Mouse (Mus musculus) limb, embryonic 15.5 days (tissue): ENCODE measurements around the gene Nit1. TPM values are rescaled to one million over a fixed set of nuclear protein-coding genes. Genes with fewer than 3 reads are reported as not detected.
"Not testable (repeated sequence)": the region's sequence is repeated elsewhere in the genome, so short reads cannot be mapped to it uniquely, and the experiment has no call there.

Experiments
- ATAC-seq: fragments of 200-750 bp; cut with Nextera tagmentation; 2 replicates; pipeline ENCODE4 v1.8.0; 2017; ENCODE audit warnings: low read depth, moderate TSS enrichment; ENCODE audit not compliant: insufficient number of reproducible peaks, low FRiP score, low TSS enrichment
- H3K27ac ChIP-seq: fragments of 300-500 bp; sonication (generic); 2 replicates; pipeline ENCODE4 v1.5.1; 2015; ENCODE audit warnings: moderate library complexity, mild to moderate bottlenecking, inconsistent platforms
- H3K27me3 ChIP-seq: fragments of 300-500 bp; sonication (generic); 2 replicates; pipeline ENCODE4 v1.6.1; 2015; ENCODE audit warnings: inconsistent platforms
- H3K36me3 ChIP-seq: fragments of 300-500 bp; sonication (generic); 2 replicates; pipeline ENCODE4 v1.6.1; 2015; ENCODE audit warnings: inconsistent platforms
- H3K4me1 ChIP-seq: fragments of 300-500 bp; sonication (generic); 2 replicates; pipeline ENCODE4 v1.6.1; 2015; ENCODE audit warnings: inconsistent platforms
- H3K4me2 ChIP-seq: fragments of 300-500 bp; sonication (generic); 2 replicates; pipeline ENCODE4 v1.6.1; 2015; ENCODE audit warnings: mild to moderate bottlenecking, inconsistent platforms
- H3K4me3 ChIP-seq: fragments of 300-500 bp; sonication (generic); 2 replicates; pipeline ENCODE4 v1.5.1; 2015; ENCODE audit warnings: mild to moderate bottlenecking, inconsistent platforms
- H3K9ac ChIP-seq: fragments of 300-500 bp; sonication (generic); 2 replicates; pipeline ENCODE4 v1.6.1; 2015; ENCODE audit warnings: inconsistent platforms
- H3K9me3 ChIP-seq: fragments of 300-500 bp; sonication (generic); 2 replicates; pipeline ENCODE4 v1.6.1; 2016; ENCODE audit warnings: inconsistent platforms
- WGBS: fragments of 180-500 bp; shearing (Covaris S2); methylation state at CpG from one replicate; pipeline ENCODE4 v1.1.7; 2015; 5-methylcytosine and 5-hydroxymethylcytosine counted together
- polyA plus RNA-seq: library from polyadenylated mRNA; unstranded; fragments of >200 nt; fragmentation: Nextera tagmentation; extraction: Ambion mirVana; gene quantifications from 2 replicates; pipeline ENCODE4 v1.2.1, GENCODE M21; 2015

Nit1 gene
- polyA plus RNA-seq, 1 experiment from 2014 or later: 38.8 TPM

- no peak for ATAC-seq
- peaks cover 28% of the 10 kb centered on the region for H3K4me1 ChIP-seq
- under 1% methylated on average over 14 of the region's 14 CpGs for WGBS
- no peaks in the 10 kb centered on the region for H3K27me3 ChIP-seq
- peak overlapping the region; percentile 73 for H3K9ac ChIP-seq
- peak overlapping the region; percentile 87; the same call in 1 of the 2 replicates for H3K27ac ChIP-seq
- H3K4me2 ChIP-seq: peak overlapping the region; percentile 71
- H3K9me3 ChIP-seq: peaks cover 5% of the 10 kb centered on the region; the same call in 1 of the 2 replicates
- H3K36me3 ChIP-seq: peaks cover 28% of the 10 kb centered on the region
- peak overlapping the region; percentile 89 for H3K4me3 ChIP-seq
These were observed 627 bp upstream of the Nit1 start for GRCm38 (mm10) chr1:171346095-171346450.

GRCm38 (mm10) chr1:171344715-171345114 is 731 bp downstream of the Nit1 start:
- Histone ChIP-seq H3K36me3 (peaks cover 42% of the 10 kb centered on the region), H3K9me3 (peaks cover 5% of the 10 kb centered on the region; the same call in 1 of the 2 replicates), H3K4me1 (peaks cover 24% of the 10 kb centered on the region), H3K4me2 (peak overlapping the region; percentile 71), H3K9ac (peak overlapping the region; percentile 73; the same call in 1 of the 2 replicates), H3K27me3 (no peaks in the 10 kb centered on the region), H3K27ac (no peak overlapping the region), H3K4me3 (peak overlapping the region; percentile 89)
- no peak for ATAC-seq
- WGBS: 72% methylated on average over 9 of the region's 9 CpGs

- 68% methylated on average over 9 of the region's 9 CpGs for WGBS
- H3K4me3 ChIP-seq: peak overlapping the region; percentile 89; the same call in 1 of the 2 replicates
- H3K36me3 ChIP-seq: peaks cover 48% of the 10 kb centered on the region
- H3K4me1 ChIP-seq: peaks cover 24% of the 10 kb centered on the region
- ATAC-seq: 0 out of 2 replicates have a peak, but pooled peaks have one; percentile 46
- H3K27me3 ChIP-seq: no peaks in the 10 kb centered on the region
- H3K4me2 ChIP-seq: peak overlapping the region; percentile 71
- no peak overlapping the region for H3K9ac ChIP-seq
- no peak overlapping the region for H3K27ac ChIP-seq
- peaks cover 5% of the 10 kb centered on the region; the same call in 1 of the 2 replicates for H3K9me3 ChIP-seq
These were observed 1.3 kb downstream of the Nit1 start for GRCm38 (mm10) chr1:171343922-171344677.

GRCm38 (mm10) chr1:171342262-171343207 is 2.9 kb downstream of the Nit1 start:
- no peak for ATAC-seq
- peaks cover 21% of the 10 kb centered on the region for H3K4me1 ChIP-seq
- WGBS: 94% methylated on average over 16 of the region's 16 CpGs
- H3K36me3 ChIP-seq: peaks cover 57% of the 10 kb centered on the region
- H3K9ac ChIP-seq: no peak overlapping the region
- no peak overlapping the region for H3K27ac ChIP-seq
- no peak overlapping the region for H3K4me2 ChIP-seq
- H3K9me3 ChIP-seq: peaks cover 5% of the 10 kb centered on the region; the same call in 1 of the 2 replicates
- no peaks in the 10 kb centered on the region for H3K27me3 ChIP-seq
- no peak overlapping the region for H3K4me3 ChIP-seq

- H3K27me3 ChIP-seq: no peaks in the 10 kb centered on the region
- ATAC-seq: no peak
- peak overlapping the region; percentile 59 for H3K4me2 ChIP-seq
- peak overlapping the region; percentile 83 for H3K4me3 ChIP-seq
- H3K27ac ChIP-seq: peak overlapping the region; percentile 99
- WGBS: under 1% methylated on average over 4 of the region's 4 CpGs
- H3K9ac ChIP-seq: peak overlapping the region; percentile 92
- H3K9me3 ChIP-seq: no peaks in the 10 kb centered on the region
- peaks cover 32% of the 10 kb centered on the region for H3K4me1 ChIP-seq
- peaks cover 6% of the 10 kb centered on the region; the same call in 1 of the 2 replicates for H3K36me3 ChIP-seq
These were observed 15.3 kb downstream of the Nit1 start for GRCm38 (mm10) chr1:171330216-171330560.

- under 1% methylated on average over 48 of the region's 61 CpGs for WGBS
- Histone ChIP-seq H3K4me3 (peak overlapping the region; percentile 83), H3K4me2 (peak overlapping the region; percentile 59), H3K9ac (peak overlapping the region; percentile 92), H3K36me3 (peaks cover 10% of the 10 kb centered on the region; the same call in 1 of the 2 replicates), H3K4me1 (peaks cover 32% of the 10 kb centered on the region), H3K9me3 (no peaks in the 10 kb centered on the region), H3K27me3 (no peaks in the 10 kb centered on the region), H3K27ac (peak overlapping the region; percentile 99)
- ATAC-seq: peak; percentile 89
These were observed 15.8 kb downstream of the Nit1 start for GRCm38 (mm10) chr1:171329433-171330215.

- H3K4me3 ChIP-seq: peak within 1 kb of the TSS; percentile 83
- no peaks in the 10 kb centered on the region for H3K27me3 ChIP-seq
- peaks cover 32% of the 10 kb centered on the region for H3K4me1 ChIP-seq
- ATAC-seq: peak; percentile 93
- H3K36me3 ChIP-seq: peaks cover 10% of the 10 kb centered on the region; the same call in 1 of the 2 replicates
- H3K9me3 ChIP-seq: no peaks in the 10 kb centered on the region
- WGBS: under 1% methylated on average over 42 of the region's 48 CpGs
- peak within 1 kb of the TSS; percentile 66 for H3K4me2 ChIP-seq
- H3K27ac ChIP-seq: peak within 1 kb of the TSS; percentile 99
- peak within 1 kb of the TSS; percentile 92 for H3K9ac ChIP-seq
These were observed 16.5 kb downstream of the Nit1 start, which contains the start of gene Dedd for GRCm38 (mm10) chr1:171328839-171329432. Dedd (plus strand) TSS chr1:171329145.

GRCm38 (mm10) chr1:171328244-171328643 is 17.2 kb downstream of the Nit1 start:
- WGBS: 24% methylated on average over 9 of the region's 9 CpGs
- Histone ChIP-seq H3K27me3 (no peaks in the 10 kb centered on the region), H3K4me1 (peaks cover 32% of the 10 kb centered on the region), H3K27ac (peak overlapping the region; percentile 99), H3K9ac (peak overlapping the region; percentile 92), H3K36me3 (peaks cover 10% of the 10 kb centered on the region; the same call in 1 of the 2 replicates), H3K4me2 (peak overlapping the region; percentile 66), H3K9me3 (no peaks in the 10 kb centered on the region), H3K4me3 (peak overlapping the region; percentile 83)
- ATAC-seq: no peak

GRCm38 (mm10) chr1:171326588-171326987 is 18.9 kb downstream of the Nit1 start:
- WGBS: 89% methylated on average over 4 of the region's 4 CpGs
- ATAC-seq, H3K9me3 ChIP-seq, H3K27me3 ChIP-seq, H3K36me3 ChIP-seq, H3K4me2 ChIP-seq, H3K9ac ChIP-seq, H3K27ac ChIP-seq, H3K4me3 ChIP-seq: not testable (repeated sequence)
- peaks cover 28% of the 10 kb centered on the region for H3K4me1 ChIP-seq

- 70% methylated on average over 2 of the region's 2 CpGs for WGBS
- H3K27ac ChIP-seq: no peak overlapping the region
- H3K9me3 ChIP-seq: no peaks in the 10 kb centered on the region
- no peak overlapping the region for H3K4me2 ChIP-seq
- H3K36me3 ChIP-seq: 0 out of 2 replicates have a peak, but pooled peaks cover 4% of the 10 kb centered on the region
- peaks cover 19% of the 10 kb centered on the region for H3K4me1 ChIP-seq
- ATAC-seq: no peak
- no peak overlapping the region for H3K9ac ChIP-seq
- no peak overlapping the region for H3K4me3 ChIP-seq
- H3K27me3 ChIP-seq: no peaks in the 10 kb centered on the region
These were observed 19.9 kb downstream of the Nit1 start for GRCm38 (mm10) chr1:171325571-171325970.

GRCm38 (mm10) chr1:171322012-171322411 is 23.4 kb downstream of the Nit1 start:
- WGBS: 83% methylated on average over 1 of the region's 1 CpGs
- no peak overlapping the region for H3K4me3 ChIP-seq

More at GRCm38 (mm10) chr1:171322012-171322411, 23.4 kb downstream of the Nit1 start:
- Histone ChIP-seq H3K9me3 (no peaks in the 10 kb centered on the region), H3K36me3 (0 out of 2 replicates have a peak, but pooled peaks cover 4% of the 10 kb centered on the region), H3K4me2 (no peak overlapping the region), H3K9ac (no peak overlapping the region), H3K27me3 (no peaks in the 10 kb centered on the region), H3K4me1 (peaks cover 3% of the 10 kb centered on the region; the same call in 1 of the 2 replicates), H3K27ac (no peak overlapping the region)
- ATAC-seq: no peak
